Mouse (Mus musculus) liver, embryonic 15.5 days (tissue): ENCODE data around the gene Zc3h6. TPM values are rescaled to one million over a fixed set of nuclear protein-coding genes. Genes with fewer than 3 reads are reported as not detected.

Experiments
- ATAC-seq: fragments of 200-750 bp; cut with Nextera tagmentation; 2 replicates; pipeline ENCODE4 v1.8.0; 2017; ENCODE audit warnings: moderate number of reproducible peaks, mild to moderate bottlenecking, moderate library complexity; ENCODE audit not compliant: insufficient read depth
- H3K27ac ChIP-seq: fragments of 300-500 bp; sonication (generic); replicated peaks from 2 replicates; pipeline ENCODE4 v1.5.1; 2015; ENCODE audit warnings: mild to moderate bottlenecking, inconsistent platforms
- H3K27me3 ChIP-seq: fragments of 300-500 bp; sonication (generic); 2 replicates; pipeline ENCODE4 v1.6.1; 2015; ENCODE audit warnings: mild to moderate bottlenecking, inconsistent platforms
- H3K36me3 ChIP-seq: fragments of 300-500 bp; sonication (generic); replicated peaks from 2 replicates; pipeline ENCODE4 v1.6.1; 2015; ENCODE audit warnings: moderate library complexity, mild to moderate bottlenecking, inconsistent platforms
- H3K4me1 ChIP-seq: fragments of 300-500 bp; sonication (generic); replicated peaks from 2 replicates; pipeline ENCODE4 v1.6.1; 2015; ENCODE audit warnings: inconsistent platforms
- H3K4me2 ChIP-seq: fragments of 300-500 bp; sonication (generic); 2 replicates; pipeline ENCODE4 v1.6.1; 2015; ENCODE audit warnings: moderate library complexity, mild to moderate bottlenecking, inconsistent platforms
- H3K4me3 ChIP-seq: fragments of 300-500 bp; sonication (generic); replicated peaks from 2 replicates; pipeline ENCODE4 v1.5.1; 2015; ENCODE audit warnings: mild to moderate bottlenecking, inconsistent platforms
- H3K9ac ChIP-seq: fragments of 300-500 bp; sonication (generic); 2 replicates; pipeline ENCODE4 v1.6.1; 2015; ENCODE audit warnings: moderate library complexity, mild to moderate bottlenecking, inconsistent platforms
- H3K9me3 ChIP-seq: fragments of 300-500 bp; sonication (generic); replicated peaks from 2 replicates; pipeline ENCODE4 v1.6.1; 2016; ENCODE audit warnings: inconsistent platforms
- WGBS: fragments of 180-500 bp; shearing (Covaris S2); methylation state at CpG from one replicate; pipeline ENCODE4 v1.1.7; 2015; ENCODE audit warnings: mixed read lengths; ENCODE audit not compliant: insufficient replicate concordance; 5-methylcytosine and 5-hydroxymethylcytosine counted together
- polyA plus RNA-seq: library from polyadenylated mRNA; unstranded; fragments of >200 nt; fragmentation: Nextera tagmentation; extraction: Ambion mirVana; gene quantifications from 2 replicates; pipeline ENCODE4 v1.2.1, GENCODE M21; 2015

Zc3h6 gene
- polyA plus RNA-seq, 1 experiment from 2014 or later, result 0.47 TPM

DNA sequence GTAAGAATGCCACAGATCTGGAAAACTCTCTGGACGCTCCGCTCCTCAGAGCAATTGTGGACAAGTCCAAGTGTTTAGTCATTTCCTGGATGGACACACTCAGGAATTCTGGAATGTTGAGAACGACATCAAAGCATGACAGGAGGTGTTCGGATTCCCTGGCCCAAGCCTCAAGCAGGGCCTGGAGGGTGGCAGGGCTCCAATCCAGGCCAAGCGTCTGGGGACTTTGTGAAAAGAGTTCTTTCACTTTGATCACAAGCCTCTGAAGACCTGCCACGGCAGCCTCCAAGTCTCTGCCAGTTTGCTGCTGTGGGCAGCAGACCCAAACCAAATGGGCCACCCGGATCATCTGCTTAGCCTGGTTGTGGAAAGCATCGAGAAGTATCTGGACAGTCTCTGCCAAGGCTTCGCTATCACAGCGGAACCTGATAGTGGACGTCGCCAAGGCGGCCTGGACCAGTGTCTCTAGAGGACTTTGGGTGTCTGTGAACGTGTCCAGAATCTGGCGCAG, 71.3 kb downstream of the Zc3h6 start:
- ATAC-seq, result no peak
- Histone ChIP-seq H3K9me3 (no peaks in the 10 kb centered on the region), H3K4me1 (peaks cover 9% of the 10 kb centered on the region), H3K4me2 (peak overlapping the region; percentile 54), H3K27me3 (peaks cover 75% of the 10 kb centered on the region), H3K27ac (no peak overlapping the region), H3K9ac (no peak overlapping the region), H3K36me3 (no peaks in the 10 kb centered on the region), H3K4me3 (0 out of 2 replicates have a peak overlapping the region, but pooled peaks have one; percentile 12)
- WGBS, result 28% methylated on average over 15 of the region's 15 CpGs

- Histone ChIP-seq H3K9ac (no peak overlapping the region), H3K4me1 (peaks cover 9% of the 10 kb centered on the region), H3K36me3 (no peaks in the 10 kb centered on the region), H3K4me2 (peak overlapping the region; percentile 54), H3K9me3 (no peaks in the 10 kb centered on the region), H3K27me3 (peaks cover 75% of the 10 kb centered on the region), H3K27ac (no peak overlapping the region), H3K4me3 (peak overlapping the region; percentile 12; the same call in 1 of the 2 replicates)
- 5% methylated on average over 62 of the region's 62 CpGs for WGBS
- no peak for ATAC-seq
Observed at GRCm38 (mm10) chr2:129038937-129039631, 71.9 kb downstream of the Zc3h6 start.

DNA sequence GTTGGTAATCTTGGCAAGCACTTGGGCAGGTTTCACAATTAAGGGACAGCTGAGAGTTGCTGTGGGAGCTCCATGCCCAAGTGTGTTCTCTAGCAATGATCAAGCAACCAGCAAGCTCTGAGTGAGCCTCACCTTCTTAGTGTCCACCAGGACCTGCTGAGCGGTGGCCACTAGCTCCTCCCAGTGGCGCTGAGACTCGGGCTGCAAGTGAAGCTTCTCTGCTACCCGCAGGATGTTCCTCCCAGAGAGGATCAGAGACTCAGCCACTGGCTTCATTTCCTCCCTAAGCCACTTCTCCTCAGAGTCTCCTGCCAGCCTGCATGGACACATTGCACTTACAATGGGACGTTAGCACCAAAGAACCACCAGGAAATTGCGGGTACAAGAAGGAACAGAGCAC, 73.4 kb downstream of the Zc3h6 start:
- Histone ChIP-seq H3K27ac (no peak overlapping the region), H3K4me1 (peaks cover 9% of the 10 kb centered on the region), H3K36me3 (no peaks in the 10 kb centered on the region), H3K9me3 (no peaks in the 10 kb centered on the region), H3K4me3 (no peak overlapping the region), H3K4me2 (no peak overlapping the region), H3K9ac (no peak overlapping the region), H3K27me3 (peaks cover 63% of the 10 kb centered on the region)
- 7% methylated on average over 6 of the region's 6 CpGs for WGBS
- ATAC-seq, result no peak

DNA sequence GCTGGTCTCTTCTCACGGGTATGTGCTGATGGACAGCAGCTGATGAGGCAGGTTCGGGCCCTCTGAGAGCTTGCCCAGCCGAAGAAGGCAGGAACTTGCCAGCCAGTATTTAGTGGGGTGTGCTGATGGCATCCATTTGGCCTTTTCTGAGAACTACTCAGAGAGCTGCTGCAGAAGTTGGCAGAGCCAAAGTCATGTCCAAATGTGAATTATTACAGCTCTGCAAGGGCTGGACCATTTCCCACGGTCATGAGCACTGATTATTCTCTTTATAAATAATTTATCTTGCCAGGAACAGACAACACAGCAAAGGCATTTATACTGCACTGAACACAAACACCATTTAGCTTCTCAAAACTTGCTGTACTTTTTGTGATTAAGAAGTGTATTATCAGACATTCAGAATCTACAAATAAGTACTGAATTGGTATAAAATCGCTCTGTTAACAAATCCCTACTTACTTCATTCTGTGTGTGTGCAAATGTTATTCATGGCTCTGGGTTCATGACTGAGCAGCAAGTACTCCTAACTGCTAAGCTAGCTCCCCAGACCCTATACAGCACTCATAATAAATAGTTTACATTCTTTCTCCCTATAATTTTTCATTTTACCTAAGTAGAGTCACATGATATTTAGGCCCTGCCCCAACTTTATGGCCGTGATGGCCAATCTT, 79.1 kb downstream of the Zc3h6 start:
- H3K36me3 ChIP-seq, result no peaks in the 10 kb centered on the region
- H3K9me3 ChIP-seq, result no peaks in the 10 kb centered on the region
- peaks cover 7% of the 10 kb centered on the region for H3K27me3 ChIP-seq
- no peaks in the 10 kb centered on the region for H3K4me1 ChIP-seq
- H3K9ac ChIP-seq, result no peak overlapping the region
- no peak overlapping the region for H3K27ac ChIP-seq
- ATAC-seq, result no peak
- H3K4me2 ChIP-seq, result no peak overlapping the region
- no peak overlapping the region for H3K4me3 ChIP-seq
- WGBS, result 61% methylated on average over 6 of the region's 6 CpGs

DNA sequence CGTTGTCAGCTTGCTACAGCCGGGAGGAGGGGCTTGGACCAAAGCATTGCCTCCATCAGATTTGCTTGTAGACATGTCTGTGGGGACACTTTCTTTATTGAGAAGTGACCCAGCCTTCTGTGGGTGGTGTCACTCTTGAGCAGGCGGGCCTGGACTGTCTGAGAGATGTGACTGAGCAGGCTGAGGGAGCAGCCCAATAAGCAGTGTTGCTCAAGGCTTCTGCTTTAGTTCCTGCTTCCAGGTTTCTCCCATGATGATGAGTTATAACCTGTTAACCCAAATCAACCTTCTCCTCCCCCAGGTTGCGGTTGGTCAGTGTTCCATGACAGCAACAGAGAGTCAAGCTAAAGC, 79.6 kb downstream of the Zc3h6 start:
- Histone ChIP-seq H3K9me3 (no peaks in the 10 kb centered on the region), H3K4me2 (no peak overlapping the region), H3K9ac (no peak overlapping the region), H3K36me3 (no peaks in the 10 kb centered on the region), H3K27me3 (peaks cover 4% of the 10 kb centered on the region), H3K4me1 (no peaks in the 10 kb centered on the region), H3K4me3 (no peak overlapping the region), H3K27ac (no peak overlapping the region)
- WGBS, result 64% methylated on average over 4 of the region's 4 CpGs
- no peak for ATAC-seq

GRCm38 (mm10) chr2:129047811-129048210, 80.6 kb downstream of the Zc3h6 start, which contains the start of gene Vinac1:
Gene Vinac1, minus strand, starts transcription at chr2:129048172.
- H3K36me3 ChIP-seq, result no peaks in the 10 kb centered on the region
- no peak within 1 kb of the TSS for H3K27ac ChIP-seq
- H3K4me1 ChIP-seq, result no peaks in the 10 kb centered on the region
- no peak within 1 kb of the TSS for H3K4me3 ChIP-seq
- 67% methylated on average over 8 of the region's 8 CpGs for WGBS
- H3K9ac ChIP-seq, result no peak within 1 kb of the TSS
- no peaks in the 10 kb centered on the region for H3K9me3 ChIP-seq
- no peaks in the 10 kb centered on the region for H3K27me3 ChIP-seq
- ATAC-seq, result no peak
- H3K4me2 ChIP-seq, result no peak within 1 kb of the TSS

GRCm38 (mm10) chr2:129052451-129052983, 85.3 kb downstream of the Zc3h6 start:
- Histone ChIP-seq H3K9ac (no peak overlapping the region), H3K27ac (no peak overlapping the region), H3K36me3 (no peaks in the 10 kb centered on the region), H3K9me3 (no peaks in the 10 kb centered on the region), H3K4me3 (no peak overlapping the region), H3K4me2 (no peak overlapping the region), H3K27me3 (no peaks in the 10 kb centered on the region), H3K4me1 (peaks cover 9% of the 10 kb centered on the region)
- WGBS, result 58% methylated on average over 4 of the region's 4 CpGs
- no peak for ATAC-seq

DNA sequence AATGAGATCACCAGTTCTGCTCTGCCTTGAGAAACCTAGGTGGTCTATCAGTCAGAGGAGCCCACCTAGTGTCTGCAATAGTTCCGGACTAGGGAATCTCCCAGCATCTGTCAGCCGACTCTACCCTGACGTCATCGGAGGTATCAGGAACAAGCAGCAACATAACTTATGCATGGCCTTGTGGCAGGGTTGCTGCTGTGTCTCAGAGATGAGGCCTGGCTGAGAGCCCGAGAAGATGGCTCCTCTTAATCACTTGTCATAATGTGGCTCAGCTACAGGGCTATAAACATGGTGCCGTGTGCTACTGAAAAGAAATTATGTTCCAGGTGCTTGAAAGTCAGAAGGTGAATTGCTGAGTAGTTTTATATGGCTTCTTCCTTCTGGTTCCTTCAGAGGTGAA, 88.5 kb downstream of the Zc3h6 start:
- 68% methylated on average over 6 of the region's 6 CpGs for WGBS
- no peak overlapping the region for H3K9ac ChIP-seq
- no peak overlapping the region for H3K4me3 ChIP-seq
- H3K27ac ChIP-seq, result no peak overlapping the region
- H3K4me2 ChIP-seq, result no peak overlapping the region
- H3K9me3 ChIP-seq, result no peaks in the 10 kb centered on the region
- peaks cover 21% of the 10 kb centered on the region for H3K4me1 ChIP-seq
- ATAC-seq, result no peak
- no peaks in the 10 kb centered on the region for H3K36me3 ChIP-seq
- H3K27me3 ChIP-seq, result no peaks in the 10 kb centered on the region

DNA sequence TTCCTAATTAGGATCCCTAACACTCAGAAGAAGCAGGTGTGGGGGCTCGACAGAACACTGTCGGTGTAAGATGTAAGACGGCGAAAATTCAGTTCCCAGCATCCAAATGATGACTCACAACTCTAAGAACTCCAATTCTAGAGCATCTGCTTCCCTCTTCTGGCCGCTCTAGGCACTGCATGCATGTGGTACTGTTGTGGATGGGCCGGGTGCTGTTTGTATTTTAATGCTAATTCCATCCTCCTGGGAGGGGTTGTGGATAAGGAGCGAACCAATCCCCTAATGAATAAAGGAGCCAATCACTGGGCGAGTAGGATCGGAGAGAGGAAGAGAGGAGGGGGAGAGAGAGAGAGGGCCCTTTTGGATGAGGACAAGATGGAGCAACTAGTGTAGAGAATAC, 89.4 kb downstream of the Zc3h6 start:
- Histone ChIP-seq H3K9me3 (no peaks in the 10 kb centered on the region), H3K4me1 (peaks cover 21% of the 10 kb centered on the region), H3K4me2 (no peak overlapping the region), H3K4me3 (no peak overlapping the region), H3K27ac (no peak overlapping the region), H3K9ac (no peak overlapping the region), H3K36me3 (no peaks in the 10 kb centered on the region), H3K27me3 (no peaks in the 10 kb centered on the region)
- no peak for ATAC-seq
- 46% methylated on average over 9 of the region's 9 CpGs for WGBS

GRCm38 (mm10) chr2:129057256-129057655, 90.1 kb downstream of the Zc3h6 start:
- no peak overlapping the region for H3K4me2 ChIP-seq
- no peak overlapping the region for H3K27ac ChIP-seq

DNA sequence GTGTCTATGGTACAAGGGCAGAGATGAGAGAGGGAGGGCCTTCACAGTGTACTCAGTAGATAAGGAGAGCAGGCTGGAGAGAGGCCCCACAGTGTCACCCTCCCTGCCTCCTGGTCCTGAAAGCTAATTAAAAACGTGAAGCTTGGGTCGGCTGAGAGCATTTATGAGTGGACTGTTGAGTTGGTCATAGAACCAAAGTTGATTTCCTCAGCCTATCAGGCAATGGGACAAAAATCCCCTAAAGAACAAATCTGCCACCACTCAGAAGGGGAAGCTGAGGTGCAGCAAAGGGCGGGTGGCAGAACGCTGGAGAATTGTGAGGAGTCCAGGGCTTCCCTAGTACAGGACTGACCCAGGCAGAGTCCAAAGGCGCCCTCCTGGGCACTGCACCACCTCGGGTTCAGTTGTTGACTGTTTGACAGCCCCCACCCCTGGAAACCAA, 90.7 kb downstream of the Zc3h6 start:
- no peaks in the 10 kb centered on the region for H3K36me3 ChIP-seq
- H3K9ac ChIP-seq, result peak overlapping the region; percentile 4; the same call in 1 of the 2 replicates
- H3K4me2 ChIP-seq, result peak overlapping the region; percentile 49
- peak; percentile 97 for ATAC-seq
- H3K27ac ChIP-seq, result peak overlapping the region; percentile 51; the same call in 1 of the 2 replicates
- no peaks in the 10 kb centered on the region for H3K9me3 ChIP-seq
- H3K4me3 ChIP-seq, result no peak overlapping the region
- 0 out of 2 replicates have a peak, but pooled peaks cover 12% of the 10 kb centered on the region for H3K27me3 ChIP-seq
- WGBS, result 50% methylated on average over 6 of the region's 6 CpGs
- peaks cover 21% of the 10 kb centered on the region for H3K4me1 ChIP-seq

More at GRCm38 (mm10) chr2:129057256-129057655, 90.1 kb downstream of the Zc3h6 start:
- no peaks in the 10 kb centered on the region for H3K36me3 ChIP-seq
- 73% methylated on average over 8 of the region's 8 CpGs for WGBS
- H3K9ac ChIP-seq, result no peak overlapping the region
- peaks cover 21% of the 10 kb centered on the region for H3K4me1 ChIP-seq
- H3K4me3 ChIP-seq, result no peak overlapping the region
- H3K9me3 ChIP-seq, result no peaks in the 10 kb centered on the region
- no peak for ATAC-seq
- H3K27me3 ChIP-seq, result 0 out of 2 replicates have a peak, but pooled peaks cover 6% of the 10 kb centered on the region
